Mouse (Mus musculus): ENCODE results near the gene Pgls. TPM values are rescaled to one million over a fixed set of nuclear protein-coding genes. Genes with fewer than 3 reads are reported as not detected.

The Pgls gene
- polyA plus RNA-seq, 1 experiment from 2014 or later = 178 TPM

GRCm38 (mm10) chr8:71558958-71559690 is 32.9 kb upstream of the Pgls start:
- ATAC-seq (ENCODE audit: insufficient number of reproducible peaks, low FRiP score) = peak; percentile 70
- Histone ChIP-seq H3K4me2 (peak overlapping the region; percentile 66), H3K9me3 (replicated peaks) (peaks cover 3% of the 10 kb centered on the region; the same call in 1 of the 2 replicates), H3K4me1 (replicated peaks) (peaks cover 20% of the 10 kb centered on the region), H3K27ac (ENCODE audit: poor library complexity, severe bottlenecking) (no peak overlapping the region), H3K27me3 (replicated peaks) (peaks cover 88% of the 10 kb centered on the region), H3K9ac (peak overlapping the region; percentile 38; the same call in 1 of the 2 replicates), H3K36me3 (no peaks in the 10 kb centered on the region), H3K4me3 (peak overlapping the region; percentile 44)
- WGBS = 1% methylated on average over 24 of the region's 24 CpGs

GRCm38 (mm10) chr8:71560071-71560470 is 31.9 kb upstream of the Pgls start:
- Histone ChIP-seq H3K36me3 (no peaks in the 10 kb centered on the region), H3K4me2 (no peak overlapping the region), H3K4me3 (no peak overlapping the region), H3K9me3 (replicated peaks) (peaks cover 7% of the 10 kb centered on the region; the same call in 1 of the 2 replicates), H3K9ac (no peak overlapping the region), H3K4me1 (replicated peaks) (peaks cover 20% of the 10 kb centered on the region), H3K27me3 (replicated peaks) (peaks cover 91% of the 10 kb centered on the region), H3K27ac (ENCODE audit: poor library complexity, severe bottlenecking) (no peak overlapping the region)
- 48% methylated on average over 3 of the region's 3 CpGs for WGBS
- ATAC-seq (ENCODE audit: insufficient number of reproducible peaks, low FRiP score) = no peak

- H3K9me3 ChIP-seq (replicated peaks) = peaks cover 7% of the 10 kb centered on the region; the same call in 1 of the 2 replicates
- H3K4me1 ChIP-seq (replicated peaks) = peaks cover 20% of the 10 kb centered on the region
- no peak overlapping the region for H3K9ac ChIP-seq
- WGBS = 78% methylated on average over 5 of the region's 5 CpGs
- no peaks in the 10 kb centered on the region for H3K36me3 ChIP-seq
- H3K27ac ChIP-seq (ENCODE audit: poor library complexity, severe bottlenecking) = no peak overlapping the region
- ATAC-seq (ENCODE audit: insufficient number of reproducible peaks, low FRiP score) = no peak
- H3K27me3 ChIP-seq (replicated peaks) = peaks cover 89% of the 10 kb centered on the region
- H3K4me2 ChIP-seq = no peak overlapping the region
- no peak overlapping the region for H3K4me3 ChIP-seq
Observed at GRCm38 (mm10) chr8:71560765-71561164, 31.2 kb upstream of the Pgls start.

GRCm38 (mm10) chr8:71561401-71561800 is 30.6 kb upstream of the Pgls start:
- 4% methylated on average over 15 of the region's 15 CpGs for WGBS
- no peaks in the 10 kb centered on the region for H3K36me3 ChIP-seq
- H3K27me3 ChIP-seq (replicated peaks) = peaks cover 89% of the 10 kb centered on the region
- H3K4me2 ChIP-seq = no peak overlapping the region
- no peak overlapping the region for H3K4me3 ChIP-seq
- H3K9me3 ChIP-seq (replicated peaks) = peaks cover 7% of the 10 kb centered on the region; the same call in 1 of the 2 replicates
- no peak for ATAC-seq (ENCODE audit: insufficient number of reproducible peaks, low FRiP score)
- H3K27ac ChIP-seq (ENCODE audit: poor library complexity, severe bottlenecking) = no peak overlapping the region
- H3K4me1 ChIP-seq (replicated peaks) = peaks cover 20% of the 10 kb centered on the region
- H3K9ac ChIP-seq = no peak overlapping the region

- Histone ChIP-seq H3K27me3 (replicated peaks) (peaks cover 84% of the 10 kb centered on the region), H3K4me3 (peak overlapping the region; percentile 29), H3K9me3 (replicated peaks) (peaks cover 7% of the 10 kb centered on the region; the same call in 1 of the 2 replicates), H3K36me3 (no peaks in the 10 kb centered on the region), H3K4me1 (replicated peaks) (peaks cover 20% of the 10 kb centered on the region), H3K4me2 (peak overlapping the region; percentile 62), H3K9ac (no peak overlapping the region; the same call in 1 of the 2 replicates), H3K27ac (ENCODE audit: poor library complexity, severe bottlenecking) (no peak overlapping the region)
- 1% methylated on average over 33 of the region's 33 CpGs for WGBS
- ATAC-seq (ENCODE audit: insufficient number of reproducible peaks, low FRiP score) = no peak
Observed at GRCm38 (mm10) chr8:71562751-71563150, 29.2 kb upstream of the Pgls start.

GRCm38 (mm10) chr8:71563992-71564391 is 28.0 kb upstream of the Pgls start:
- no peak overlapping the region for H3K27ac ChIP-seq (ENCODE audit: poor library complexity, severe bottlenecking)
- peaks cover 84% of the 10 kb centered on the region for H3K27me3 ChIP-seq (replicated peaks)
- no peaks in the 10 kb centered on the region for H3K36me3 ChIP-seq
- WGBS = 80% methylated on average over 4 of the region's 4 CpGs
- no peak overlapping the region for H3K4me3 ChIP-seq
- no peak overlapping the region for H3K4me2 ChIP-seq
- no peak for ATAC-seq (ENCODE audit: insufficient number of reproducible peaks, low FRiP score)
- H3K9ac ChIP-seq = no peak overlapping the region
- peaks cover 7% of the 10 kb centered on the region; the same call in 1 of the 2 replicates for H3K9me3 ChIP-seq (replicated peaks)
- H3K4me1 ChIP-seq (replicated peaks) = peaks cover 18% of the 10 kb centered on the region

GRCm38 (mm10) chr8:71566501-71566900 is 25.5 kb upstream of the Pgls start, which contains the start of gene Nxnl1:
Gene Nxnl1, minus strand, starts transcription at chr8:71566601.
- Histone ChIP-seq H3K9ac (no peak within 1 kb of the TSS), H3K36me3 (no peaks in the 10 kb centered on the region), H3K9me3 (replicated peaks) (peaks cover 7% of the 10 kb centered on the region; the same call in 1 of the 2 replicates), H3K4me3 (no peak within 1 kb of the TSS), H3K4me2 (no peak within 1 kb of the TSS), H3K27ac (ENCODE audit: poor library complexity, severe bottlenecking) (no peak within 1 kb of the TSS), H3K4me1 (replicated peaks) (peaks cover 35% of the 10 kb centered on the region), H3K27me3 (replicated peaks) (peaks cover 62% of the 10 kb centered on the region)
- ATAC-seq (ENCODE audit: insufficient number of reproducible peaks, low FRiP score) = no peak
- 50% methylated on average over 3 of the region's 3 CpGs for WGBS

- WGBS = 58% methylated on average over 7 of the region's 7 CpGs
- no peak overlapping the region for H3K4me2 ChIP-seq
- H3K9me3 ChIP-seq (replicated peaks) = peaks cover 7% of the 10 kb centered on the region; the same call in 1 of the 2 replicates
- H3K36me3 ChIP-seq = no peaks in the 10 kb centered on the region
- no peak overlapping the region for H3K27ac ChIP-seq (ENCODE audit: poor library complexity, severe bottlenecking)
- ATAC-seq (ENCODE audit: insufficient number of reproducible peaks, low FRiP score) = no peak
- peaks cover 31% of the 10 kb centered on the region for H3K4me1 ChIP-seq (replicated peaks)
- no peak overlapping the region for H3K4me3 ChIP-seq
- H3K9ac ChIP-seq = no peak overlapping the region
- peaks cover 54% of the 10 kb centered on the region for H3K27me3 ChIP-seq (replicated peaks)
Observed at GRCm38 (mm10) chr8:71567587-71567986, 24.4 kb upstream of the Pgls start.

- WGBS = 17% methylated on average over 13 of the region's 13 CpGs
- Histone ChIP-seq H3K4me2 (peak within 1 kb of the TSS; percentile 94), H3K4me3 (peak within 1 kb of the TSS; percentile 69), H3K27ac (ENCODE audit: poor library complexity, severe bottlenecking) (no peak within 1 kb of the TSS), H3K9ac (peak within 1 kb of the TSS; percentile 64), H3K4me1 (replicated peaks) (peaks cover 26% of the 10 kb centered on the region), H3K27me3 (replicated peaks) (peaks cover 46% of the 10 kb centered on the region), H3K9me3 (replicated peaks) (peaks cover 7% of the 10 kb centered on the region; the same call in 1 of the 2 replicates), H3K36me3 (no peaks in the 10 kb centered on the region)
- no peak for ATAC-seq (ENCODE audit: insufficient number of reproducible peaks, low FRiP score)
Observed at GRCm38 (mm10) chr8:71568387-71568937, 23.5 kb upstream of the Pgls start, which contains the start of gene Slc27a1. Gene Slc27a1, plus strand, starts transcription at chr8:71568882.

GRCm38 (mm10) chr8:71568941-71569340 is 23.0 kb upstream of the Pgls start:
- WGBS = 36% methylated on average over 6 of the region's 6 CpGs
- peak overlapping the region; percentile 69 for H3K4me3 ChIP-seq
- peaks cover 26% of the 10 kb centered on the region for H3K4me1 ChIP-seq (replicated peaks)
- H3K36me3 ChIP-seq = no peaks in the 10 kb centered on the region
- H3K9ac ChIP-seq = peak overlapping the region; percentile 64; the same call in 1 of the 2 replicates
- peak overlapping the region; percentile 94 for H3K4me2 ChIP-seq
- H3K9me3 ChIP-seq (replicated peaks) = peaks cover 6% of the 10 kb centered on the region; the same call in 1 of the 2 replicates
- no peak for ATAC-seq (ENCODE audit: insufficient number of reproducible peaks, low FRiP score)
- H3K27me3 ChIP-seq (replicated peaks) = peaks cover 41% of the 10 kb centered on the region
- H3K27ac ChIP-seq (ENCODE audit: poor library complexity, severe bottlenecking) = no peak overlapping the region

Data from heart, embryonic 12.5 days (tissue).